Mouse (Mus musculus): Measurements from ENCODE around the gene Tradd. TPM values are rescaled to one million over a fixed set of nuclear protein-coding genes. Genes with fewer than 3 reads are reported as not detected.
A peak's percentile ranks its signal among the peaks of the same experiment; 100 is the strongest.

Tradd gene
- polyA plus RNA-seq, 2 experiments = 5.5 to 11.5 TPM

- no peak overlapping the region for H3K27ac ChIP-seq
- 3% methylated on average over 30 of the region's 30 CpGs for WGBS (ENCODE audit: insufficient replicate concordance)
- H3K9me3 ChIP-seq (ENCODE audit: control insufficient read depth, low read length) = no peaks in the 10 kb centered on the region
- H3K36me3 ChIP-seq (replicated peaks; ENCODE audit: control insufficient read depth, insufficient read depth, low read depth) = no peaks in the 10 kb centered on the region
- H3K4me1 ChIP-seq (replicated peaks; ENCODE audit: control insufficient read depth in 2 of 2, insufficient read depth in 2 of 2, low read length in 1 of 2) = peaks cover 13 to 21% of the 10 kb centered on the region in 2 experiments
- H3K27me3 ChIP-seq (ENCODE audit: control insufficient read depth, insufficient read depth, low read length) = peaks cover 16% of the 10 kb centered on the region
- H3K4me2 ChIP-seq (ENCODE audit: low read depth) = peak overlapping the region; percentile 62
- H3K4me3 ChIP-seq (ENCODE audit: insufficient read depth in 1 of 2, low read depth in 2 of 2, low read length in 2 of 2) = peak overlapping the region; percentile 14 to 20; a peak in 2 of 4 replicates
- ATAC-seq (ENCODE audit: insufficient read depth) (no peak), DNase-seq (ENCODE audit: low read depth in 3 of 3, low spot score in 3 of 3) (no peak)
- peak; percentile 99 for TF ChIP-seq CTCF (IDR thresholded peaks at IDR 0.05; ENCODE audit: low read depth)
- TF ChIP-seq EP300 (IDR thresholded peaks at IDR 0.05; ENCODE audit: low read depth) = no peak
- H3K9ac ChIP-seq (replicated peaks) = no peak overlapping the region
Observed at GRCm38 (mm10) chr8:105259721-105260320, 4.6 kb downstream of the Tradd start.

DNA sequence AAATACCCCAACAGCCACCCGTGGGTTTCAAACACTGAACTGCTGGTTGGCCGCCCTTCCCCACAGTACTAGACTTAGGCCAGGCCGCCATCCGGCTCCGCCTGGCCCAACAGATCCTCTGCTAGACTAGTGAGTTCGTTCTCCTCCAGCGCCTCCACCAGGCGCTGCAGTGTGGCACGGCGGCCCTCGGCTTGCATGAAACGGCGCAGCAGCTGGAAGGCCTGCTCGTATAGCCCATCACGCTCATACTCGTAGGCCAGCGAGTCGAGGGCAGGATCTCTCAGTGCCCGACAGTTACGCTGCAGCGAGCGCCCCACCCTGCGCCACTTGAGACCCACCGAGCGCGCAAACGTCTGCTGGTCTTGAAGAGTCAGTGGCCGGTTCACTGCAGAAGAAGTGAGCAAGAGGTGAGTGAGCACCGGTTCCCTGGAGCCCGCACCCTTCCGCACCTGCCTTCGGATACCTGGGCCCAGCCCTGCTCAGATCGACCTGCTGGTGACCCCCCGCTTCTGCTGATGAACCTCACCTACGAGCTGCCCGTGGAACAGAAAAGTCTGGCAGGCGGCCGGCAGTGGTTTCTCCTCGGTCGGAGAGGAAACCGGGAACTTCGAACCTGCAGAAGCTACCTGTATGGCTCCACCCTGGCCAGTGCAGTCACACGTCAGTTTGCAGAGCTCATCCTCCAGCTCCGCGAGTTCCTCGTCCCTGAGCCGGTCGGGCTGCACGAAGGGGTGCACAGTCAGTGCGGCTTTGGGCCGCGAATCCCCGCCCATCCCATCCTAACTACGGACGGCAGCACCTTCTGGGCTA is 5.3 kb downstream of the Tradd start:
- ATAC-seq (ENCODE audit: insufficient read depth) (no peak), DNase-seq (ENCODE audit: low read depth in 3 of 3, low spot score in 3 of 3) (no peak)
- H3K27ac ChIP-seq = no peak overlapping the region
- no peaks in the 10 kb centered on the region for H3K36me3 ChIP-seq (replicated peaks; ENCODE audit: control insufficient read depth, insufficient read depth, low read depth)
- no peaks in the 10 kb centered on the region for H3K9me3 ChIP-seq (ENCODE audit: control insufficient read depth, low read length)
- H3K27me3 ChIP-seq (ENCODE audit: control insufficient read depth, insufficient read depth, low read length) = peaks cover 16% of the 10 kb centered on the region
- H3K4me1 ChIP-seq (replicated peaks; ENCODE audit: control insufficient read depth in 2 of 2, insufficient read depth in 2 of 2, low read length in 1 of 2) = peaks cover 13 to 20% of the 10 kb centered on the region in 2 experiments
- 18% methylated on average over 55 of the region's 55 CpGs for WGBS (ENCODE audit: insufficient replicate concordance)
- no peak for TF ChIP-seq EP300 (IDR thresholded peaks at IDR 0.05; ENCODE audit: low read depth)
- TF ChIP-seq CTCF (IDR thresholded peaks at IDR 0.05; ENCODE audit: low read depth) = peak; percentile 35; the same call in 1 of the 2 replicates
- H3K4me3 ChIP-seq (ENCODE audit: insufficient read depth in 1 of 2, low read depth in 2 of 2, low read length in 2 of 2) = peak overlapping the region; percentile 14 to 20; a peak in 2 of 4 replicates
- peak overlapping the region; percentile 62 for H3K4me2 ChIP-seq (ENCODE audit: low read depth)
- H3K9ac ChIP-seq (replicated peaks) = no peak overlapping the region

- Histone ChIP-seq H3K4me1 (replicated peaks; ENCODE audit: control insufficient read depth in 2 of 2, insufficient read depth in 2 of 2, low read length in 1 of 2) (peaks cover 15 to 19% of the 10 kb centered on the region in 2 experiments), H3K36me3 (replicated peaks; ENCODE audit: control insufficient read depth, insufficient read depth, low read depth) (no peaks in the 10 kb centered on the region), H3K27me3 (ENCODE audit: control insufficient read depth, insufficient read depth, low read length) (peaks cover 12% of the 10 kb centered on the region), H3K9ac (replicated peaks) (no peak overlapping the region), H3K9me3 (ENCODE audit: control insufficient read depth, low read length) (no peaks in the 10 kb centered on the region), H3K4me2 (ENCODE audit: low read depth) (no peak overlapping the region), H3K4me3 (ENCODE audit: insufficient read depth in 1 of 2, low read depth in 2 of 2, low read length in 2 of 2) (no peak overlapping the region), H3K27ac (no peak overlapping the region)
- WGBS (ENCODE audit: insufficient replicate concordance) = 65% methylated on average over 7 of the region's 7 CpGs
- no peak for TF ChIP-seq EP300 (IDR thresholded peaks at IDR 0.05; ENCODE audit: low read depth)
- TF ChIP-seq CTCF (IDR thresholded peaks at IDR 0.05; ENCODE audit: low read depth) = peak; percentile 15; the same call in 1 of the 2 replicates
- DNase-seq (ENCODE audit: low read depth in 3 of 3, low spot score in 3 of 3) (no peak), ATAC-seq (ENCODE audit: insufficient read depth) (no peak)
Observed at GRCm38 (mm10) chr8:105257318-105258114, 6.9 kb downstream of the Tradd start.

- H3K36me3 ChIP-seq (replicated peaks; ENCODE audit: control insufficient read depth, insufficient read depth, low read depth) = peaks cover 18% of the 10 kb centered on the region
- TF ChIP-seq CTCF (IDR thresholded peaks at IDR 0.05; ENCODE audit: low read depth) = no peak
- no peak for TF ChIP-seq EP300 (IDR thresholded peaks at IDR 0.05; ENCODE audit: low read depth)
- DNase-seq (ENCODE audit: low read depth in 3 of 3, low spot score in 3 of 3) (peak; percentile 70 to 71 (median 71)), ATAC-seq (ENCODE audit: insufficient read depth) (peak; percentile 91)
- peaks cover 12% of the 10 kb centered on the region for H3K27me3 ChIP-seq (ENCODE audit: control insufficient read depth, insufficient read depth, low read length)
- no peaks in the 10 kb centered on the region for H3K9me3 ChIP-seq (ENCODE audit: control insufficient read depth, low read length)
- peak within 1 kb of the TSS; percentile 71 for H3K9ac ChIP-seq (replicated peaks)
- H3K4me1 ChIP-seq (replicated peaks; ENCODE audit: control insufficient read depth in 2 of 2, insufficient read depth in 2 of 2, low read length in 1 of 2) = peaks cover 13 to 15% of the 10 kb centered on the region in 2 experiments
- WGBS (ENCODE audit: insufficient replicate concordance) = 2% methylated on average over 14 of the region's 14 CpGs
- H3K27ac ChIP-seq = peak within 1 kb of the TSS; percentile 71
- H3K4me2 ChIP-seq (ENCODE audit: low read depth) = peak within 1 kb of the TSS; percentile 100
- H3K4me3 ChIP-seq (ENCODE audit: insufficient read depth in 1 of 2, low read depth in 2 of 2, low read length in 2 of 2) = peak within 1 kb of the TSS; percentile 62 to 82
Observed at GRCm38 (mm10) chr8:105254966-105255350, 9.5 kb downstream of the Tradd start, which contains the start of gene B3gnt9. TSS of gene B3gnt9 (minus strand) at chr8:105255153.

Measured in liver, embryonic 14.5 days (tissue).